ENCODE assay signal across 8 mouse cellular contexts in the genomic region with DNA sequence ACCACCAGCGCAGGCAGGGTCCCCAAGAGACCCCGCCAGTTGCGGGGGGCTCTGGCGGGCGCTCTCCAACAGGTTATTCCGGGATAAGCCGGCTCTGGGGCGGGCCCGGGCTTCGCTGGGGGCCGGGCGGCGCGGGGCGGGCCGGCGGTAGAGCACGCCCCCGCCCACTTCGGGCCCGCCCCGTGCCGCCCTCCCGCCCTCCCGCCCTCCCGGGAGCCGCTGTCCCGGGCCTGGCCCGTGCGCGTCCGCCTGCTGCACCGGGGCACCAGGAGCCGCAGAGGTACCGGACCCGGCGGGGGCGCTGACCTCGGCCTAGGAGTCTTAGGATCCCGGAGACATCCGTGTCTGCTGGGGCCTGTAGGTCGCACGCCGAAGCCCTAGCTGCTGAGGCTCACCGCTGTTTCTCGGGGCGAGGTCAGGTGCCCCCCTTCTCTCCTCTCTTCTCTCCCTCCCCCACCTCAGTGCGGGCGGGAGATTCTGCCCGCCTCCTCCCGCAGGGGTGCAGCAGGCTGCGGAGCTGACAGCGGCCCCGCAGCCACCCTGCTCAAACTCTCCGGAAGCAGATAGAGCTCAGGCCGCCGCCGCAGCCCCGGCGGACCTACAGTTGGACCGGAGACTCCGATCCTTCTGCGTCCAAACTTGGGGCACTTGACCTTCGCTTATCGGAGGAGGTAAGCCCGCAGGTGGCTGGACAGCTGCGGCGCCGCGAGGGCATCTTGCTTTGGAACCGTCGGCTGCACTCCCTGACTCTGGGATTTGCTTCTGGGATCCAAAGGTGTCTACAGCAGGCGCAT. TPM values are rescaled to one million over a fixed set of nuclear protein-coding genes. Genes with fewer than 3 reads are reported as not detected.
DNase-seq lines count a peak whose midpoint lies in the region; ATAC-seq and TF ChIP-seq lines count a peak whose summit lies in the region.

Gene Stim1 (plus strand): TSS at position 206 of the 794 bp plus-strand sequence.

- peak; percentile 87 for ATAC-seq in hindbrain, embryonic 13.5 days (ENCODE audit: low FRiP score)
- peak; percentile 87 for ATAC-seq in limb, embryonic 11.5 days (ENCODE audit: insufficient number of reproducible peaks, low FRiP score, low TSS enrichment, low read depth)
- ATAC-seq in midbrain, embryonic 15.5 days (replicated peaks): peak; percentile 87

- whole genome bisulfite sequencing in kidney, adult 2 months: 2% methylated on average over 68 of the region's 73 CpGs
- under 1% methylated on average over 61 of the region's 73 CpGs for WGBS in hindbrain, embryonic 13.5 days
- under 1% methylated on average over 45 of the region's 73 CpGs for WGBS in limb, embryonic 11.5 days
- under 1% methylated on average over 58 of the region's 73 CpGs for WGBS in midbrain, embryonic 15.5 days
- WGBS in spleen, adult 2 months: under 1% methylated on average over 57 of the region's 73 CpGs

- no peak for TF ChIP-seq POLR2A in kidney, adult 2 months (IDR thresholded peaks at IDR 0.05; ENCODE audit: low read depth, low read length)
- peak; percentile 10; the same call in 1 of the 2 replicates for TF ChIP-seq POLR2A in spleen, adult 2 months (IDR thresholded peaks at IDR 0.05; ENCODE audit: low read depth, low read length)

- peak; percentile 52 for DNase-seq in kidney, adult 2 months
- no peak for DNase-seq in kidney, adult 11 months
- DNase-seq in cerebellum, adult 9-10 months: peak; percentile 68
- peak; percentile 39 to 44 for DNase-seq in frontal cortex, postnatal 36 days (ENCODE audit: low spot score in 2 of 2)
- DNase-seq in limb, embryonic 11.5 days (ENCODE audit: low spot score): peak; percentile 68
- peak; percentile 56 to 58 for DNase-seq in spleen, adult 2 months (ENCODE audit: low read depth in 1 of 2, low spot score in 2 of 2)

- no peaks in the 10 kb centered on the region for H3K36me3 ChIP-seq in kidney, adult 2 months (ENCODE audit: control insufficient read depth, insufficient read depth, low read length)
- H3K36me3 ChIP-seq in hindbrain, embryonic 13.5 days: no peaks in the 10 kb centered on the region
- H3K36me3 ChIP-seq in limb, embryonic 11.5 days (ENCODE audit: control insufficient read depth, insufficient read depth, low read length): no peaks in the 10 kb centered on the region
- H3K36me3 ChIP-seq in midbrain, embryonic 15.5 days (replicated peaks): no peaks in the 10 kb centered on the region
- no peaks in the 10 kb centered on the region for H3K36me3 ChIP-seq in spleen, adult 2 months (ENCODE audit: control insufficient read depth, insufficient read depth, low read length)

- H3K9ac ChIP-seq in hindbrain, embryonic 13.5 days: peak within 1 kb of the TSS; percentile 81
- H3K9ac ChIP-seq in limb, embryonic 11.5 days (ENCODE audit: low read length): peak within 1 kb of the TSS; percentile 72
- H3K9ac ChIP-seq in midbrain, embryonic 15.5 days: peak within 1 kb of the TSS; percentile 46

- H3K27ac ChIP-seq in kidney, adult 2 months (ENCODE audit: insufficient read depth, low read depth, low read length): peak within 1 kb of the TSS; percentile 32; the same call in 1 of the 2 replicates
- H3K27ac ChIP-seq in hindbrain, embryonic 13.5 days: peak within 1 kb of the TSS; percentile 60
- no peak within 1 kb of the TSS for H3K27ac ChIP-seq in limb, embryonic 11.5 days (replicated peaks; ENCODE audit: low read depth, low read length)
- peak within 1 kb of the TSS; percentile 43; the same call in 1 of the 2 replicates for H3K27ac ChIP-seq in midbrain, embryonic 15.5 days
- peak within 1 kb of the TSS; percentile 98 for H3K27ac ChIP-seq in spleen, adult 2 months (ENCODE audit: insufficient read depth, low read length)

- H3K4me2 ChIP-seq in hindbrain, embryonic 13.5 days: peak within 1 kb of the TSS; percentile 97
- peak within 1 kb of the TSS; percentile 84 for H3K4me2 ChIP-seq in limb, embryonic 11.5 days (ENCODE audit: low read depth, severe bottlenecking)
- H3K4me2 ChIP-seq in midbrain, embryonic 15.5 days: peak within 1 kb of the TSS; percentile 90

- TF ChIP-seq CTCF in kidney, adult 2 months (conservative IDR thresholded peaks at IDR 0.05; ENCODE audit: insufficient read depth, insufficient read length, low read depth, low read length): no peak
- TF ChIP-seq CTCF in spleen, adult 2 months (IDR thresholded peaks at IDR 0.05; ENCODE audit: extremely low read depth, insufficient read depth, insufficient read length, insufficient replicate concordance): no peak

- peak within 1 kb of the TSS; percentile 87 for H3K4me3 ChIP-seq in kidney, adult 2 months (ENCODE audit: insufficient read depth, low read depth, low read length)
- peak within 1 kb of the TSS; percentile 83 for H3K4me3 ChIP-seq in hindbrain, embryonic 13.5 days
- peak within 1 kb of the TSS; percentile 64 for H3K4me3 ChIP-seq in limb, embryonic 11.5 days (ENCODE audit: low read depth, low read length)
- H3K4me3 ChIP-seq in midbrain, embryonic 15.5 days: peak within 1 kb of the TSS; percentile 63
- H3K4me3 ChIP-seq in spleen, adult 2 months (ENCODE audit: extremely low read depth, insufficient read depth, insufficient read length): peak within 1 kb of the TSS; percentile 96

- H3K27me3 ChIP-seq in kidney, adult 2 months (replicated peaks; ENCODE audit: control insufficient read depth, insufficient read depth, low read length): no peaks in the 10 kb centered on the region
- peaks cover 13% of the 10 kb centered on the region for H3K27me3 ChIP-seq in hindbrain, embryonic 13.5 days
- peaks cover 5% of the 10 kb centered on the region; the same call in 1 of the 2 replicates for H3K27me3 ChIP-seq in limb, embryonic 11.5 days (ENCODE audit: control insufficient read depth, insufficient read depth, low read length)
- no peaks in the 10 kb centered on the region; the same call in 1 of the 2 replicates for H3K27me3 ChIP-seq in midbrain, embryonic 15.5 days (replicated peaks)
- H3K27me3 ChIP-seq in spleen, adult 2 months (ENCODE audit: control insufficient read depth, insufficient read depth, low read length): no peaks in the 10 kb centered on the region

- no peaks in the 10 kb centered on the region for H3K9me3 ChIP-seq in hindbrain, embryonic 13.5 days
- H3K9me3 ChIP-seq in limb, embryonic 11.5 days (ENCODE audit: control insufficient read depth, low read length): no peaks in the 10 kb centered on the region
- H3K9me3 ChIP-seq in midbrain, embryonic 15.5 days: no peaks in the 10 kb centered on the region

- H3K4me1 ChIP-seq in kidney, adult 2 months (ENCODE audit: control insufficient read depth, insufficient read depth, low read length): no peaks in the 10 kb centered on the region
- peaks cover 17% of the 10 kb centered on the region for H3K4me1 ChIP-seq in hindbrain, embryonic 13.5 days (replicated peaks)
- no peaks in the 10 kb centered on the region for H3K4me1 ChIP-seq in limb, embryonic 11.5 days (ENCODE audit: control insufficient read depth, insufficient read depth, low read length)
- peaks cover 20% of the 10 kb centered on the region for H3K4me1 ChIP-seq in midbrain, embryonic 15.5 days
- peaks cover 7% of the 10 kb centered on the region for H3K4me1 ChIP-seq in spleen, adult 2 months (ENCODE audit: control insufficient read depth, insufficient read depth, insufficient read length)

RNA-seq across cellular contexts. Expression of gene Stim1, which starts in this region (rescaled TPM):
- polyA plus RNA-seq in kidney, adult 2 months (2012; rRNA removed): 33.6 and 37.0 TPM in 2 replicates
- polyA plus RNA-seq in hindbrain, embryonic 13.5 days (2015; fragmentation: Nextera tagmentation; extraction: Ambion mirVana): 9.6 and 9.9 TPM in 2 replicates
- 14.2 and 15.8 TPM in 2 replicates for polyA plus RNA-seq in limb, embryonic 11.5 days (2014; fragmentation: Nextera tagmentation; extraction: Ambion mirVana)
- polyA plus RNA-seq in midbrain, embryonic 15.5 days (2015; fragmentation: Nextera tagmentation; extraction: Ambion mirVana): 12.6 and 13.1 TPM in 2 replicates
- polyA plus RNA-seq in spleen, adult 2 months (2012; rRNA removed): 49.3 and 57.8 TPM in 2 replicates
